Mouse (Mus musculus) heart, embryonic 13.5 days (tissue): Measurements from ENCODE around the gene Kalrn. TPM values are rescaled to one million over a fixed set of nuclear protein-coding genes. Genes with fewer than 3 reads are reported as not detected.
A peak's percentile ranks its signal among the peaks of the same experiment; 100 is the strongest.

Source experiments
- ATAC-seq: fragments of 200-750 bp; cut with Nextera tagmentation; 2 replicates; pipeline ENCODE4 v1.8.0; 2017; ENCODE audit warnings: moderate TSS enrichment; ENCODE audit not compliant: insufficient number of reproducible peaks, low FRiP score, low TSS enrichment; ENCODE audit errors: extremely low read depth
- H3K27ac ChIP-seq: fragments of 300-500 bp; sonication (generic); replicated peaks from 2 replicates; pipeline ENCODE4 v1.5.1; 2015; ENCODE audit warnings: moderate library complexity, mild to moderate bottlenecking, inconsistent platforms
- H3K27me3 ChIP-seq: fragments of 300-500 bp; sonication (generic); replicated peaks from 2 replicates; pipeline ENCODE4 v1.6.1; 2015; ENCODE audit warnings: mild to moderate bottlenecking, inconsistent platforms
- H3K36me3 ChIP-seq: fragments of 300-500 bp; sonication (generic); 2 replicates; pipeline ENCODE4 v1.6.1; 2015; ENCODE audit warnings: mild to moderate bottlenecking, inconsistent platforms
- H3K4me1 ChIP-seq: fragments of 300-500 bp; sonication (generic); 2 replicates; pipeline ENCODE4 v1.6.1; 2015; ENCODE audit warnings: inconsistent platforms
- H3K4me2 ChIP-seq: fragments of 300-500 bp; sonication (generic); 2 replicates; pipeline ENCODE4 v1.6.1; 2015; ENCODE audit warnings: inconsistent platforms, mild to moderate bottlenecking, moderate library complexity
- H3K4me3 ChIP-seq: fragments of 300-500 bp; sonication (generic); 2 replicates; pipeline ENCODE4 v1.5.1; 2015; ENCODE audit warnings: moderate library complexity, mild to moderate bottlenecking, inconsistent platforms
- H3K9ac ChIP-seq: fragments of 300-500 bp; sonication (generic); 2 replicates; pipeline ENCODE4 v1.6.1; 2015; ENCODE audit warnings: inconsistent platforms, mild to moderate bottlenecking, moderate library complexity
- H3K9me3 ChIP-seq: fragments of 300-500 bp; sonication (generic); 2 replicates; pipeline ENCODE4 v1.6.1; 2016; ENCODE audit warnings: inconsistent platforms
- WGBS: fragments of 180-500 bp; shearing (Covaris S2); methylation state at CpG from one replicate; pipeline ENCODE4 v1.1.7; 2015; ENCODE audit warnings: mixed read lengths; 5-methylcytosine and 5-hydroxymethylcytosine counted together
- polyA plus RNA-seq: library from polyadenylated mRNA; unstranded; fragments of >200 nt; fragmentation: Nextera tagmentation; extraction: Ambion mirVana; gene quantifications from 2 replicates; pipeline ENCODE4 v1.2.1, GENCODE M21; 2015

The Kalrn gene
- polyA plus RNA-seq, 1 experiment from 2014 or later = 28.1 TPM

GRCm38 (mm10) chr16:34279654-34280383 lies 293.5 kb downstream of the Kalrn start:
- H3K4me1 ChIP-seq = peaks cover 6% of the 10 kb centered on the region; the same call in 1 of the 2 replicates
- no peak overlapping the region for H3K27ac ChIP-seq
- no peak overlapping the region for H3K4me2 ChIP-seq
- no peaks in the 10 kb centered on the region for H3K9me3 ChIP-seq
- H3K9ac ChIP-seq = no peak overlapping the region
- no peaks in the 10 kb centered on the region for H3K36me3 ChIP-seq
- whole genome bisulfite sequencing = 80% methylated on average over 7 of the region's 7 CpGs
- no peaks in the 10 kb centered on the region for H3K27me3 ChIP-seq
- no peak for ATAC-seq
- no peak overlapping the region for H3K4me3 ChIP-seq

GRCm38 (mm10) chr16:34278249-34278790 lies 295.0 kb downstream of the Kalrn start:
- no peak overlapping the region for H3K4me3 ChIP-seq
- no peaks in the 10 kb centered on the region for H3K27me3 ChIP-seq
- peaks cover 6% of the 10 kb centered on the region; the same call in 1 of the 2 replicates for H3K4me1 ChIP-seq
- WGBS = 61% methylated on average over 4 of the region's 4 CpGs
- no peaks in the 10 kb centered on the region for H3K36me3 ChIP-seq
- no peaks in the 10 kb centered on the region for H3K9me3 ChIP-seq
- H3K9ac ChIP-seq = no peak overlapping the region
- no peak for ATAC-seq
- no peak overlapping the region for H3K27ac ChIP-seq
- no peak overlapping the region for H3K4me2 ChIP-seq

GRCm38 (mm10) chr16:34274607-34275006 lies 298.7 kb downstream of the Kalrn start:
- H3K36me3 ChIP-seq = no peaks in the 10 kb centered on the region
- peaks cover 20% of the 10 kb centered on the region for H3K4me1 ChIP-seq
- no peaks in the 10 kb centered on the region for H3K27me3 ChIP-seq
- no peaks in the 10 kb centered on the region for H3K9me3 ChIP-seq
- H3K27ac ChIP-seq = no peak overlapping the region
- H3K4me2 ChIP-seq = no peak overlapping the region
- no peak overlapping the region for H3K9ac ChIP-seq
- ATAC-seq = no peak
- no peak overlapping the region for H3K4me3 ChIP-seq

DNA sequence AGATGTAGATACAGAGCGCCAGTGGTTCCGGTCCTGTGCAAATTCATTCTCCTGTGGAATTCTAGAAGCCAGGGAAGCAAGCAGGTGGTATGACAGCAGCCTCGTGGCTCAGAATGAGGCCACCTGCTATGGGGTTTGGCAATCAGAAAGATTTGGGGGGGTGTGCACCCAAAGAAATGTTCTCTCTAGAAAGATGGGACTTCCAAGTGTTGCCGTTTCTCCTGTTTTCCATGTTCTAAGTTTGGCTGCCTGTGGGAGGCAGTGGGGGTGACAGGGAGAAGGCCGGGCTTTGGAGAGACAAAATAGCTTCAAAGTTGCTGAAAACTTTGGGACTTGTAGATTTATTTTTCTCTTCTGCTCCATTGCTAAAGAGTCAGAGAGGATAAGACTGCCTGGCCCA lies 301.9 kb downstream of the Kalrn start:
- no peak overlapping the region for H3K4me3 ChIP-seq
- H3K4me2 ChIP-seq = no peak overlapping the region
- no peak overlapping the region for H3K9ac ChIP-seq
- H3K9me3 ChIP-seq = no peaks in the 10 kb centered on the region
- no peaks in the 10 kb centered on the region for H3K27me3 ChIP-seq
- no peak for ATAC-seq
- H3K4me1 ChIP-seq = peaks cover 38% of the 10 kb centered on the region
- 80% methylated on average over 5 of the region's 5 CpGs for WGBS
- H3K27ac ChIP-seq = no peak overlapping the region
- no peaks in the 10 kb centered on the region for H3K36me3 ChIP-seq

DNA sequence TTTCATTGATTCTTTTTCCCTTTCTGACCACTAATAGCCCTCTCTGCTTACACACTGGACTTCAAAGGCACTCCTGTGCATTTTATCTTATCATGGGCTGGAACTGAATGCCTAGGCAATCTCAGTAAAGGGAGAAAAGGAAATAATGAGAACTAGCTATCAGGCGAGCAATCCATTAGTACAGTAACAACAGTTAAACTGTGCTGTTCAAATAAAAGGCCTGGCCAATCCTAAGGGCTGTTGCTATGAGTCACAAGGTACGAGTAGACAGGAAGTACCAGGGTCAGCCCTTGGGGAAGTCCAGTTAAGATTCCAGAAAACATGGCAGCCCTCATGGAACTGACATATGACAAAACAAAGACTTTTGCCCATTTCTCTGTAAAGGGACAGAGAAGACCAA lies 302.7 kb downstream of the Kalrn start:
- no peaks in the 10 kb centered on the region for H3K36me3 ChIP-seq
- H3K4me3 ChIP-seq = no peak overlapping the region
- H3K27ac ChIP-seq = peak overlapping the region; percentile 49
- no peak for ATAC-seq
- H3K9ac ChIP-seq = no peak overlapping the region
- no peaks in the 10 kb centered on the region for H3K9me3 ChIP-seq
- H3K4me2 ChIP-seq = no peak overlapping the region
- WGBS = 53% methylated on average over 2 of the region's 2 CpGs
- H3K27me3 ChIP-seq = no peaks in the 10 kb centered on the region
- H3K4me1 ChIP-seq = peaks cover 38% of the 10 kb centered on the region

GRCm38 (mm10) chr16:34269642-34270041 lies 303.7 kb downstream of the Kalrn start:
- Histone ChIP-seq H3K4me2 (no peak overlapping the region), H3K4me1 (peaks cover 33% of the 10 kb centered on the region), H3K9me3 (no peaks in the 10 kb centered on the region), H3K4me3 (no peak overlapping the region), H3K27me3 (no peaks in the 10 kb centered on the region), H3K36me3 (no peaks in the 10 kb centered on the region), H3K9ac (no peak overlapping the region), H3K27ac (peak overlapping the region; percentile 81)
- 22% methylated on average over 8 of the region's 8 CpGs for WGBS
- no peak; the same call in 1 of the 2 replicates for ATAC-seq

DNA sequence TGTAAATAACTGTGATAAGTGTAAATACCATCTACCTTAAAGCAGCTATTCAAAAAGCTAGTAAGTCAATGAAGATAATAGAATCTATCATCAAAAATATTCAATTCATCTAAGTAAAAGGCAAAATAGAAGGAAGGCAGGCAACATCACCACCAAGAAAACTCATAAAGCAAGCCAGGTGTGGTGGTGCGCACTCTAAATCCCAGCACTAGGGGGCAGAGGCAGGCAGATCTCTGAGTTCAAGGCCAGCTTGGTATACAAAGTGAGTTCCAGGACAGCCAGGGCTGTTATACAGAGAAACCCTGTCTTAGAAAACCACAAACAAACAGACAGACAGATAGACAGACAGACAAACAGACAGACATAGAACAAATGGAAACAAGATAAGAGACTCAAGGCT lies 305.6 kb downstream of the Kalrn start:
- H3K27me3 ChIP-seq = no peaks in the 10 kb centered on the region
- H3K27ac ChIP-seq = 0 out of 2 replicates have a peak overlapping the region, but pooled peaks have one; percentile 12
- no peak overlapping the region for H3K9ac ChIP-seq
- H3K4me1 ChIP-seq = peaks cover 47% of the 10 kb centered on the region
- no peak overlapping the region for H3K4me3 ChIP-seq
- H3K4me2 ChIP-seq = no peak overlapping the region
- no peaks in the 10 kb centered on the region for H3K9me3 ChIP-seq
- H3K36me3 ChIP-seq = no peaks in the 10 kb centered on the region
- 100% methylated on average over 1 of the region's 1 CpGs for WGBS
- no peak for ATAC-seq

- Histone ChIP-seq H3K4me2 (no peak overlapping the region), H3K36me3 (peaks cover 2% of the 10 kb centered on the region; the same call in 1 of the 2 replicates), H3K9me3 (no peaks in the 10 kb centered on the region), H3K27me3 (no peaks in the 10 kb centered on the region), H3K27ac (no peak overlapping the region), H3K4me3 (no peak overlapping the region), H3K4me1 (peaks cover 61% of the 10 kb centered on the region), H3K9ac (no peak overlapping the region)
- 81% methylated on average over 3 of the region's 3 CpGs for WGBS
- no peak for ATAC-seq
Observed at GRCm38 (mm10) chr16:34264671-34265070, 308.7 kb downstream of the Kalrn start.

- Histone ChIP-seq H3K27ac (peak overlapping the region; percentile 73), H3K4me1 (peaks cover 51% of the 10 kb centered on the region), H3K27me3 (no peaks in the 10 kb centered on the region), H3K4me3 (peak overlapping the region; percentile 52), H3K36me3 (peaks cover 16% of the 10 kb centered on the region; the same call in 1 of the 2 replicates), H3K9me3 (no peaks in the 10 kb centered on the region), H3K4me2 (peak overlapping the region; percentile 71), H3K9ac (peak overlapping the region; percentile 79)
- WGBS = 24% methylated on average over 22 of the region's 22 CpGs
- ATAC-seq = no peak
Observed at GRCm38 (mm10) chr16:34262731-34263460, 310.4 kb downstream of the Kalrn start.

DNA sequence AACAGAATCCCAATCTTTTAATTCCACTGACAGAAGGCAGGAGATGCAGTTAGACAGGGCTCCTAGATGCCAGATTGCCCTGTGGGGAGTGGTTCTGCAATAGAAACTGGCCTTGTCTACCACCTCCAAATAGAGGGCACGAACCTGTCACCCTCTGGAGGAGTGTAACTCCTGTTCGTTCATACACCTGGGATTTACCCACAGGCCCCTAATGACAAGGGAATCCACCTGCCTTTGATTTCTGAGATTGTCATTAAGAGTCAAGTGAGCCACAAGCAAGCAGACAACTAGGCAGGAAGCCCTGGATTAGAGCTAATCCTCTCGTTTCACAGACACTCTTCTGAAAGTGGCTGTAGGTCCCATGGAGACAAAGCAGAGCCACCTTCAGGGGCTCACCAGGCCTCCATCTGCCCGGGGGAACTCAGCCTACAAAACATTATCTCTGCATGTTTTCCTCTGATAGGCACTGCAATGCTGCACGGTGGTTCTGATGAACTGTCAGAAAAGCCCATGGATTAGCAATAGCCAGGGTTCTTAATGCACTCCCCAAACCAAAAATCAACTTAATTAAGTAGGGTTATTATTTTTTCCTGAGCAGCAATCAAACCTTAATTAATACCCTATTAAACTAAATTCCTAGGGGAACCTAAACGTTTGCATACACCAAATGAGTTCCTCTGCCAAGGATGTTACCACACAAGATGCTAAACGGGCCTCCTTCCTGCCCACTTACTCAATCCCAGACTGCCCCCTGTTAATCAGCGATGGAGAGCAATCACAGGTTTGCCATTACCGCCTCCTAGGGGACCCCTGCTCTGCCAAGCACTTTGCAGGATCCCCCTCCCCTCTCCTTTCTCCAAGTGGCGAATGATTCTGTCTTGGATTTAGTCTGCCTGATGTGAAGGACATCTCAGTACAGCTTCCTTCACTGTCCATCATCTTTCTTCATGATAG lies 312.1 kb downstream of the Kalrn start:
- Histone ChIP-seq H3K36me3 (peaks cover 24% of the 10 kb centered on the region), H3K27me3 (no peaks in the 10 kb centered on the region), H3K9me3 (no peaks in the 10 kb centered on the region), H3K4me1 (peaks cover 54% of the 10 kb centered on the region), H3K27ac (peak overlapping the region; percentile 45), H3K4me3 (peak overlapping the region; percentile 52), H3K9ac (peak overlapping the region; percentile 79), H3K4me2 (peak overlapping the region; percentile 71)
- 36% methylated on average over 10 of the region's 10 CpGs for WGBS
- ATAC-seq = no peak

DNA sequence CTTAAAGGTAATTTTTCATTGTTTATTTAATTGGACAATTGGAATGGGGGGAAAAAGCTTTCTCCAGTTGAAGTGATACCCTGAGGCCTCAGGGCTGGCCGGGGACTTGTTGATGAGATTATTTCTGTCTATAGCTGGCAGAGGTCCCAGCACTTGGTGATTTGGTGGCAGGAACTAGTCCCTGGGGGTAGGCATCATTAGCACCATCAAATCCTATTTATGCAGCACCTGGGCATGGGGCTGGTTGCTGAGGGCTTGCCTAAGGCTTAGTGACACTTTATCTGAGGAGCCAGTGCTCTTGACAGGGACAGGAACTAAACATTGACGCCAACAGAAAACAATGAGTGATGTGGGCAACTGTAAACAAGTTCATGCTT lies 318.7 kb downstream of the Kalrn start:
- H3K36me3 ChIP-seq = peaks cover 82% of the 10 kb centered on the region
- peaks cover 45% of the 10 kb centered on the region for H3K4me1 ChIP-seq
- no peak for ATAC-seq
- H3K27me3 ChIP-seq = no peaks in the 10 kb centered on the region
- WGBS = 28% methylated on average over 2 of the region's 2 CpGs
- no peak overlapping the region for H3K9ac ChIP-seq
- no peak overlapping the region for H3K4me2 ChIP-seq
- H3K27ac ChIP-seq = peak overlapping the region; percentile 50; the same call in 1 of the 2 replicates
- H3K4me3 ChIP-seq = no peak overlapping the region
- H3K9me3 ChIP-seq = no peaks in the 10 kb centered on the region
